Mouse (Mus musculus): Measurements from ENCODE around the gene Cops7b.
"Not testable (repeated sequence)": the region's sequence is repeated elsewhere in the genome, so short reads cannot be mapped to it uniquely, and the experiment has no call there.

Cops7b gene

DNA sequence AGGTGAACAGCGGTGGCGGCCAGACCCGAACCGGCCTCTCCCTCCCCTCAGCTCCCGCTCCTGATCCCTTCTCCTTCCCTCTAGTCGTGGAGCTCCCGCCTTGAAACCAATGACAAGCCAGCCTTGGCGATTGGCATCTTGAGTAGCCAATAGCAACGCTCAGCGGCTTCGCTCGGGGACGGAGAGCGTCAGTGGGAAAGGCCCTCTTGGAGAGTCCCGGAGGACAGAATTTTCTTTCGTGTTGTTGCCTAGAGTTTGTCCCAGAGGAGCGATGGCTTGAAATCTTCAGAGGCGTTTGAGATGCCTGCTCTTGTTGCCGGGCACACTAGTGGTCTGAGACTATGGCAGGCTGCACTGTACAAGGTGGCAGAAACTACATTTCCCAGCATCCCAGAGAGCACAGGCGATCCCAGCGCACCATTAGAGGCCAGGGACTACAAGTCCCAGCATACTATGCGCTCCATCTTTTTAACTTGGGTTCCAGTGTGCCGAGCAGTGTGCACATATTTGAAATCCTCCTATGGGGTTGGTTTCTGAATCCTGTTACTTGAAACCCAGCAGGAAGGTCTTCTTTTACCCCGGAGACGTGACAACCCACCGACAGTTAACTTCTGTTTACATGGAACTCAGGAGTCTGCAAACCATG is at the start of gene Cops7b, which contains the start of gene Pde6d:
Gene Cops7b (plus strand): TSS at position 454 of the 646 bp plus-strand sequence.
Gene Pde6d (minus strand): TSS at position 179 of the 646 bp plus-strand sequence.
- peak; percentile 98 for DNase-seq (ENCODE audit: low read depth, low spot score)

DNA sequence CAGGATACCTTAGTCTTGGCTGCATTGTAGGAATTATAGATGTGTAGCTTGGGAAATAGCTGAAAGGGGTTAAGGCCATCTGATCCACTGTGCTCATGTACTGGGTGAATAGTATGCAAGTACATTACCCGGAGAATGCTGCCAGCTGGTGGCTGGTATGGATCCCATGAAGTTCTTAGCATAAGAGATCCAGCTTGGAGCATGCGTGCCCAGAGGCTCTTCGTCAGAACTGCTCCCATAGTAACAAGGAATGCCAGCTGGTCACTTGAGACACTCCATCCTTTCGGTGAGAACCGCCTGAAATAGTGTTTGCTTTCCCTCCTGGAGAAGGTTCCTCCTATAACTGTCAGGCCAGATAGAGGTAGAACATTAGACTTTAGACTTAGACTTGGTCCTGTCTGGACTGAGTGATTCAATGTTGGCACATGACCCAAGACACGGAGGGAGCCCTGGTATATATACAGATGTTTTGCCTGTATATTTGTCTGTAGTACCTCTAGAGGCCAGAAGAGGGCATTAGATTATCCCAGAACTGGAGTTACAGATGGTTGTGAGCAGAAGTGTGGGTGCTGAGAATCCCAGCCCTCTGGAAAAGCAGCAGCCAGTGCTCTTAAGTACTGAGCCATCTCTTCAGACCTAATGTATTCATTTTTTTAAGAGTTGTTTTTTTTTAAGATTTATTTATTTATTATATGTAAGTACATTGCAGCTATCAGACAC is 49.1 kb upstream of the Cops7b start:
- DNase-seq (ENCODE audit: low read depth, low spot score), result peak; percentile 73

DNA sequence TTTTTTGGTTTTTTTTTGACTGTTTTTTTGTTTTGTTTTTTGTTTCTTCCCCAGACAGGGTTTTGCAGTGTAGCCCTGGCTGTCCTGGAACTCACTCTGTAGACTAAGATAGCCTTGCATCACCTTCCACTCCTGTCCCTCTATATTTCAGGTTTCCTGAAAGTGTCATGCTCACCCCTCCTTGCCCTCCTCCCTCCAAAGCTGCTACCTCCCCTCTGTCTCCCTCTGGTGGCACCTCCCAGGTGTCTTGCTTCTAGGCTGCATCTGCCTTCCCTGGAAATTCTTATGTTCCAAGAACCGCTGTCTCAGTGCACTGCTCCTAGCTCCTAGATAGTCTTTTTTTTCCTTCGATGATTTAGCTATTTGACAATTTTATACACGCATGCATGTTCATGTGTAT is 44.3 kb upstream of the Cops7b start:
- peak; percentile 62 for DNase-seq (ENCODE audit: low read depth, low spot score)

DNA sequence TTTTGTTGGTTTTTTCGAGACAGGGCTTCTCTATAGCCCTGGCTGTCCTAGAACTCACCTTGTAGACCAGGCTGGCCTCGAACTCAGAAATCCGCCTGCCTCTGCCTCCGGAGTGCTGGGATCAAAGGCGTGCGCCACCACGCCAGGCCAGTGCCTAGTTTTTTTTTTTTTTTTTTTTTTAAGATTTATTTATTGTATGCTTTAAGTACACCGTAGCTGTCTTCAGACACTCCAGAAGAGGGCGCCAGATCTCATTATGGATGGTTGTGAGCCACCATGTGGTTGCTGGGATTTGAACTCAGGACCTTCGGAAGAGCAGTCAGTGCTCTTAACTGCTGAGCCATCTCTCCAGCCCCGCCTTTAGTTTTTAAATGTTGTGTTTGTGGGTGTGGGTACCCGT is 43.1 kb upstream of the Cops7b start:
- not testable (repeated sequence) for DNase-seq (ENCODE audit: low read depth, low spot score)

DNA sequence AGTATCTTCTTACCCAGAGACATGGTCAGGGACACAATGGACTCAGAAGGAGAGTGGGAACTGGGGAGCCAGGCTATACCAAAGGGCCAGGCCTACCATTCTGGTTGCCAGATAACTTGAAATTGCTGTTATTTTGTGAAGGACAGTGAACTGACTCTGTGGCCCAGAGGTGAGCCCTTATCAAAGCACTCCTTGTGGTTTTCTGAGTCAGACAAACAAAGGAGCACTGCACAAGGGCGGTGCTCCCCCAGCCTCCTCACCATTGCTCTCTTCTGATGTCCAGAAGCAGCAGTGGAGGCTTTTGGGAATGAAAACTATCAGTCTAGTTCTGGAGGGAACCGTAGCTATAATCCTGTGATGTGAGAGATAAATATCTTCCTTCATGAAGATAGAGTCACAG is 40.1 kb upstream of the Cops7b start:
- DNase-seq (ENCODE audit: low read depth, low spot score), result no peak

DNA sequence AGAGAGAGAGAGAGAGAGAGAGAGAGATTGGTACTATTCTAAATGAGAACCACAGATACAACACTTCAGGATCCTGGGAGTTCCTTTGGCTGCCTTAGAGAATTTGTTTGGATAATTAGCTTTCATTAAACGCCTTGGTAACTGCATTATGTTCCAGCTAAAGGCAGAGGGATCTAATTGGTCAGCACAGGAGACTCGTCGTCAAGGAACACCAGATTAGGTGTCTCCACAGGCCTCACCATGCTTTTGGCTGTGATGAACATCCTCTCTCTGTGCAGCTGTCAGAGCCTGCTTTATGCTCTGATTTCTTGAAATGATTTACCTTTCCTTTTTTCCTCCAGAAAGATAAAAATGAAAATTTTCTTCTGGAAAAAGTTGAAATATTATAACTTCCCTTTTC is 35.9 kb upstream of the Cops7b start:
- DNase-seq (ENCODE audit: low read depth, low spot score), result no peak

DNA sequence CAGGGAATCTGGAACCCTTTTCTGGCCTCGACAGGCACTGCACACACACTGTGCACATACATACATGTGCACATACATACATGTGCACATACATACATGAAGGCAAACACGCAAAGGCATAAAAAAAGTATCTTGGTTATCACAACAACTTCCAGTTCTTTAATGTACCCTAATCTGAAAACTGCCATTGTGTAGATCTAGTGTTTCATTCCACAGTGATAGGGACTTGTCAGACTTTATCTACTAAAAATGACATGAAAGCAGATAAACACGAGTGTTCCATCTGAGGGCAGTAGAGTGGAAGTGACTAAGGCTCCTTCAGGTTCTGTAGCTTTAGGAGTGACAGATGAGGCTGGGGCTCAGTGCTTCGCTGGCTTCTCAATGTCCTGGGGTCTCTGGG is 31.4 kb upstream of the Cops7b start:
- no peak for DNase-seq (ENCODE audit: low read depth, low spot score)

DNA sequence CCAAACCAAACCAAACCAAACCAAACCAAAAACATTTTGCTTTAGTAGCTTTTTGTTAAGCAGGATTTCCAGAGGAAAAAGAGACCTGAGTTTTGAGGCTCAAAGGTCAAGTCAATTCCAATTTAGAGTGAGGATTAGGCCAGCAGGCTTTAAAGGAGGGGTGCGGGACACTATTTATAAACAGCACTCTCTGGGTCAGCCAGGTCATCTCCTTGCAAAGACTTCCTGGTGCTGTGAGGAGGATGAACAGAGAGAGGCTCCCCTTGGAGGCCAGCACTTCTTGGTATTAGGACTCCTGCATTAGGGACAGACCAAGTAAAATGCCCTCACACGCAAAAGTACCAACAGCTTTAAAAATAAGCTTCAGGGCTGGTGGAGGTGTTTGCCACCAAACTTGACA is 30.8 kb upstream of the Cops7b start:
- no peak for DNase-seq (ENCODE audit: low read depth, low spot score)

DNA sequence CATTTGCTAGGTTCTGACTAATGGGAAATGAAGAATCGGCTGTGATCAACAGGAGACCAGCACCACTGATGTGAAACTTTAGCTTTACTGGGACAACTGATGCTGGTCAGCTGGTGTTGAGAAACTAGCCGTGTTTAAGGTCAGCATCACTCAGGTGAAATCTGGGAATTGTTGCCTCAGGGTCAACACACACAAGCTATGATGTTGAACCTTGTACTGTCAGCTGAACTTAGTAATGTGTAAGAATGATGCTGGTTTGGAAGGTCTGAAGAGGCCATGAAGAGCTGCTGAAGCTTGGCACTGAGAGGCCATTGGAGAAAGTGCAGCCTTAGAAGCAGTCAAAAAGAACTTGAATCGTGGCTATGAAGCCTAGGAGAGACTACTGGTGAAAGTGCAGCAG is 27.0 kb upstream of the Cops7b start:
- DNase-seq (ENCODE audit: low read depth, low spot score), result no peak

DNA sequence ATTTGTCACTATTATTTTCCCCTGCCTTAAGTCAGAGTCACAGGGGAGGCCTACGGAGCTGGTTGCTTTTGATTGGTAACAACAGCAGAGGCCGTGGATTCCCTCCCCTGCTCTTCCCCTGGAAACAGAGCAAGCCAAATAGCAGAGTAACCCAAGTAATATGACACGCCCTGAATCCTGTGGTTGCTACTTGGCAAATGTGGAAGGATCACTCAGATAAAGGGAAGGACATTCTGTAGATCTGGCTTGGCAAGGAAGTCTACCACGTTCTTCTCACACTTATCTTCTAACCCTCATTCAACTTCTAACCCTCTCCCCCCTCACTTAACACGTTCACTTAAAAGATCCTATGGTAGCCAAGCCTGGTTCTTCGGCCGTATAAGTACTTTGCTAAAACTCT is 24.8 kb upstream of the Cops7b start:
- no peak for DNase-seq (ENCODE audit: low read depth, low spot score)

DNA sequence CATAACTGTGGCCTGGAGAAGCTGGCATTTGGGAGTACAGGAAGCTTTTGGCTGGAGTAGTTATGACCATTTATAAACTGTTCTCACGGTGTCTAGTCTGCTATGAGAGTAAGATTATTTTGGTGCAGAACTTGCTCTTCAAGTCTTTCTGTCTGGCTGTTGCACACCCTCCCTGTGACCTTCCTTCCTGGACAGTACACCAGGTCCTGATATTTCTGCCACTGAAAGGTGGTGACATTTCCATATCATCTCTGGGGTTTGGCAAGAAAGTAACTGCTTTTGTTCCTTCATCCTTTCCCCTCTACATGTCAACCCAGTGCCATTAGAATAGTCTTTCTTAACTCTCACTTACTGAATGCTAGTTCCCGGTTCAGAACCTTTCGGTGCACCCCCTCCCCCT is 23.5 kb upstream of the Cops7b start:
- no peak for DNase-seq (ENCODE audit: low read depth, low spot score)

DNA sequence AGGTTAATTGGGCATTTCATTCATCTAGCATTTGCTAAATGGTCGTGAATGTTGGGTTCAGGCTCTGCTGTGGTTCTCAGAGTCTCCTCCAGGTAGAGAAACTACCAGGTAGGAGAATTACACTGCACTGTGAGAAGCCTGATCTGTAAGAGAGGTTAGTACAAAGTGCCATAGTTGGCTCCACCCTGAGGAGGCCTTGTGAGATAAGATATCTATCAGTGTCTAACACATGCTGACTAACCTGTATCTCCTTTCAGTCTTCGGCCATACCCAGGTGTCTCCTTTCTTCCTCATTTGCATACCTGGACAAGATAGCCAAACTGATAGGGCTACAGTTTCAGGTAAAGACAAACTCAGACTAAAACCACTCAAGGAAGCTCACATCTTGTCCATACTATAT is 20.0 kb upstream of the Cops7b start:
- no peak for DNase-seq (ENCODE audit: low read depth, low spot score)

DNA sequence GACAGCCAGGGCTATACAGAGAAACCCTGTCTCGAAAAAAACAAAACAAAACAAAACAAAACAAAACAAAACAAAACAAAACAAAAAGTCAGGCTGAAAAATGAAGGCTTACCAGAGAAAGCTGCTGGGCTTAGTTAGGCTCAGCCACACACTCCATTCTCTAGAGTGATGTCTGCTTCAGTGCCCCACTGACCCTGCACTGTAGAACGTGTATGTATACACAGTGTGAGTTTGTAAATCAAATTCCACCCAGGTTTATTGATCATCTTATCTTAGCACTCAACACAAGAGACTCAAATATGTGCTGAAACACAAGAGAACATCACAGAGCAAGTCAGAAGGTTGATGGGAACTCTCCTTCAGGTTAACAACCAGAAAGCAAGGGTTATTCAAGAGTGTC is 14.3 kb upstream of the Cops7b start:
- no peak for DNase-seq (ENCODE audit: low read depth, low spot score)

DNA sequence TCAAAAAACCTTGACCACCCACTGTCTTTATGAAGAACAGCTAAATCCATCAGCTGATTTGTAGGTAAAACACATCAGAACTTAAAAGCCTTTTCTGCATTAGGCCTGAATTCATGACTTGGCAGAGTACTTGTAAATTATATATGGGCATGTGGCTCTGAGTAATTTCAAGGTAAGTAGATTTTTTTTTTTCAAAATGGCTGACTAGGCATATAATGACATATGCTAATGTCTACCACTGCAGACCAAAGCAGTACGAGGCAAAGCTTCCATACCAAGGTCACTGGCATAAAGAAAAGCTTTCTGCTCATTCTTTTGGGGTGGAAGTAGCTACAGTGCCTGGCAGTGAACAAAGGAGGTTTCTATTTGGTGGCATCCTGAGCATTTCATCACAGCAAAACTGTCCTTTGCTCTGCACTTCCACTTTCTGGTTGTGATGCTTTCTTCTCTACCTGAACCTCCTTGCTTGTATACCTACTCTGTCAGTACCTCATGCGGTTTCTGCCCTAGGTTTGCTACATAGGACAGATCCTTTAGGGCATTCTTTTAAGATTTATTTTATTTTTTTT is 13.3 kb upstream of the Cops7b start:
- no peak for DNase-seq (ENCODE audit: low read depth, low spot score)

DNA sequence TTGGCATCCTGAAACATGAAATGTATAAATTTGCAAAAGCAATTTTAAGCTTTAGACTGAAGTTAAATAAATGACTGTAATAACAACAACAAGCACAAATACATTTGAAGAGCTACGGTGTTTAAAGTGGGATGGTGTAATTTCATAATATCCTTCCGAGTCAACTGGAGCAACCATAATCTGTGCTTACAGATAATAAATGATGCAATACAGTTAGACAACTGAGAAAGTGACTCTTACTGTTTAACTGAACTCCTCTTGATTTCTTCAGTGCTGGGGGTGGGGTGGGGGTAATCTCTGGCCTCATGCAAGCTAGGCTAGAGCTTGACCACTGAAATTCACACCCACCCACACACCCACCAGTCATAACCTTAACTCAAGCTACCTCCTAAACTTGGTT is 11.3 kb upstream of the Cops7b start:
- DNase-seq (ENCODE audit: low read depth, low spot score), result no peak

DNA sequence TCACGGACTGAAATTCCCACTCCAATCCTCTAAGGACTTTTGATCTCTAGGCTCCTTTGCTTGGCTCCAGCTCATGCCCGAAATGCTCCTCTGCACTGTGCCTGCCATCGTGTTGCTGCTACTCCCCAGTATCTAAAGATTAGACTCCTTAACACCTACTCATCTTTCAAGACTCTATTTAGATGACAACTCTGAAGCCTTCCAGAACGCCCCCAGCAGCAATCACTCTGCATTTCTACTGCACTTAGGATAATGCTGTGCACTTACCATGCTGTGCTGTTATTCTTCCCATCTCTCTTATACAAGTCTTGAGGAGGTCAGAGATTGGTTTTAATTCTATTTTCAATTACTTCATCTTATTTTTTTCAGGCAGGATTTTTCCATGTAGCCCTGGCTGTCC is 10.8 kb upstream of the Cops7b start:
- DNase-seq (ENCODE audit: low read depth, low spot score), result no peak

DNA sequence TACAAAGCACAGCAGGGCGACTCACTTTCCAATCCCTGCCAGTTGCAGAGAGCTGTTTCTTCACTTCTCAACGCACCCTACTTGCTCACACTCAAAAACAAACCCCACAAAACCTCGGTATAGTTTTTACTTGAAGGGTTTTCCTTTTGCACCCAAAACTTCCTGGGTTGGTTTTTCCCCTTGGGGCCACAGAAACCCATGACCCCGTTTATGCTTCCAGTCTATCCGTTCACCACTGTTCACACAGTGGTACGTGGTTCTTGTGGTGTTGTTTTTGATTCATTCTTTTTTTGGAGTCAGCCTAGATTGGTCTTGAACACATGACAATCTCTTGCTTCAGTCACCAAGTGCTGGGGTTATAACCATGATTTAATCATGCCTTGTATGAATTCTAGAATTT is 2.3 kb upstream of the Cops7b start:
- DNase-seq (ENCODE audit: low read depth, low spot score), result no peak

DNA sequence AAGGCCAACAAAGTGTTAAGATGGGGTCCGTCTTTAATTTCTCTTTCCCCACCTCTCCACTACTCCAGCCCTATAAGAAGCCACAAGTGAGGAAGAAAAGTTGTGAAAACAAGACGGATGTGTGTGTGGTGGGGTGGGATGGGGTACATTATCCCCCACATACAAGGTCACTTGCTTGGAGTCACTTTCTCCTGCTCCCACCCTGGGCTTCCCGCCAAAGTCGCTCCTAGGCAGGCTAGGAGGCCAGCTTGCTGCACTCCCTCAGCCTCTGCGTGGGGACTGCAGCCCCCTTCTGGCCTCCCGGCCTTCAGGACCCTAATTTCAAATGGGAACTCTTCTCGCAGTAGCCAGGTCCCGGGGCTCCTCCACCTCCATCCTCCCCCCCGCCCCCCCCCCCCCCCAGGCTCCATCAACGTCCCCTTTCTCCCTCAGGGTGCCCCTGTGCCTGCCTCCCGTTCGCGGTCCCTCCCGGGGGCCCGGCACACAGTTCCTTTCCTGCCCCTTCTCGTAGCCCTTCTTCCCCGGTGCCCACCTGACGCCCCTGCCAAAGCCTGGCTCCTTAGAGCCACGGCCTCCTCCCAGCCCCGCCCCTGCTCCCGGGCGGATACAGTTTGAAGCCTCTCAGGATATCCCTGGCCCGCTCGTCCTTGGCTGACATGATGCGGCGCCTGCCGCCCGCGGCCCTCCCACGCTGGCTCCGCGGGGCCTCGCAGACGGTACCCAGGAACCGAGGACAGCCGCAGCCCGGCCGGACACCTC is 833 bp upstream of the Cops7b start:
- DNase-seq (ENCODE audit: low read depth, low spot score), result peak; percentile 37

DNA sequence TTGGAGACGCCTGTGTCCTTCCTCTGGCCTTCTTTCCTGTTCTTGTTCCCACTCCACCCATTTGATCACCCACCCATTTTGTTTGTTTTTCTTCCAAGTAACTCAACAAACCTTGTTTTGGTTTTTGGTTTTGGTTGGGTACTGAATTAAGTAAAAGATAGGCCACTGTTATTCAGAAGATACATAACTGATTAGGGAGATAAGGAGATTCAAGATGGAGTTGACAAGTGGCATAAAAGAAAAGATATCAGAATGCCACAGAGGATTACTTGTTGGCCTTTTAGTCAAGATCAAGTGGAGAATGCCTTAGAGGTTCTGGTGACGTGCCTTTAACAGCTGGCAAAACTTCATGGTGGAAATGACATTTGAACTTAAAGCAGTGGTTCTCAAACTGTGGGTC is 1.0 kb downstream of the Cops7b start:
- no peak for DNase-seq (ENCODE audit: low read depth, low spot score)

DNA sequence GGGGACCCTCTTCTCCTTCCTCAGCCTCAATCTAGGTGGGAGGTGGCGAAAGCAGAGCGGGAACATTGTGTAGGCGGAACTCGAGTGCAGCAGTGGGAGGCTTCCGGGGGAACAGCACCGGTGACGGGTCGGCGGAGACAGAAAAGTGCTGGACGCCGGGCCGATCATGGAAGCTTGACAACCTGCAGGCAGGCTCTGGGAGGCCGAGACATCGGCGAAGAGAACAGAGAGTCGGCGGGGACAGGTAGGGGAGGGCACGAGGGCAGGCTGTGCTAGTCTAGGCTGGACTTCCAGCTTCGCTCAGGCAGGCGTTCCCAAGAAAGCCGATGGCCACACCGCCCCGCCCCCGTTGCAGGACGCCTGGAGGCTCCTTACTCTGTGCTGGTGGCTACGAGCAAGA is 4.3 kb downstream of the Cops7b start:
- peak; percentile 86 for DNase-seq (ENCODE audit: low read depth, low spot score)

DNA sequence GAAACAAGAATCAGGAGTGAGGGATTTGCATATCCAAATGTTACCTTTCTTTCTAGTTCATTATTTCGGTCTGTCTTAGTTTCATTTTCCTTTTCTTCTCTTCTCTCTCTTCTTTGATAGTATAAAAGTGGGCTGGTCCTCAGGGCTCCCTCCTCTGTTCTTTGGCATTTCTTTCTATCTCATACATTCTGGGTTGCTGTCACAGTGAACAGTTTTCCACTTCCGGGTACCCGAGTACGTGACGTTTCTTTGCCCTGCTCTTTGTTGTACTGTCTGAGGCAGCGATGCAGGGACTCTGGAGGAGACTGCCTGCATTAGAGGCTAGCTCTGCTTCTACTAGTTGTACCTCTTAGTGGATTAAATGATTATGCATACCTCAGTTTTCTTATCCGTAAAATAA is 11.8 kb downstream of the Cops7b start:
- DNase-seq (ENCODE audit: low read depth, low spot score), result peak; percentile 77

DNA sequence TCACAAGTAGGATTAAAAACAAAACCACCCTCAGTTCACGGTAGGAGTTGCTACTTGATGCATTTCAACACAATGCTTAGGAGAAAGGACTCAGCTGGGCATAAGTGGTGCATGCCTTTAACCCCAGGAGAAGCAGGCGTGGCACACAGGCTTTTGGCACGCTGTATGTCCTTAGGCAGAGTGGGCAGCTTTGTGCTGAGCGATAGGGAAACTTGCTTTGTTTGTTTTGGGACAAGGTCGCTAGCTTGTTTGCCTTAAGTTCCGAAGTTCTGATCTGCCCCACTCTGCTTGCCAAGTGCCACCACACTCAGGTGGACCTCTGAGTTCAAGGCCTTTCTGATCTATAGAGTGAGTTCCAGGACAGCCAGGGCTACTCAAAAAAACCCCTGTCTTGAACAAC is 12.6 kb downstream of the Cops7b start:
- no peak for DNase-seq (ENCODE audit: low read depth, low spot score)
